Mouse (Mus musculus): ENCODE measurements around the gene Grik3. TPM values are rescaled to one million over a fixed set of nuclear protein-coding genes. Genes with fewer than 3 reads are reported as not detected.
A peak's percentile ranks its signal among the peaks of the same experiment; 100 is the strongest.

Gene Grik3
- total RNA-seq, 2 experiments from 2014 or later = 0.79 to 0.81 TPM

- DNase-seq (ENCODE audit: low spot score in 2 of 2) = no peak
Measured at GRCm38 (mm10) chr4:125491505-125492121, 1.1 kb downstream of the Grik3 start.

DNA sequence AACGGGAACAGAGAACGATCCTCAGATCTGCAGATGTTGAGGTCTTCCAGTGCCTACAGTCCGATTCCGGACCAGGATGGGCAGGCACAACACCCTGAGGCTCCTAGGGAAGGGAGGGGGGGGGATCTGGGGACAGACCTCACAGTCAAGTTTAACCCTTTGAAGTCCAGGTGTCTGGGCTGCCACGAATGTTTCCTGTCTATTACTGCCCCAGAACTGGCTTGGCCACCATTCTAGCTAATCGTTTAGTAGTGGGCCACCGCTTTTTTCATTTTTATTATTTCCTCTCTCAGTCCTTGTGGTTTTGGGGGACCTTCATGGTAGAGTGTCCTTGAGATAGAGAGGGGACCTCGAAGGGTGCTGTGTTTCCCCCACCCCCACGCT lies 1.6 kb downstream of the Grik3 start:
- DNase-seq (ENCODE audit: low spot score in 2 of 2) = no peak

DNA sequence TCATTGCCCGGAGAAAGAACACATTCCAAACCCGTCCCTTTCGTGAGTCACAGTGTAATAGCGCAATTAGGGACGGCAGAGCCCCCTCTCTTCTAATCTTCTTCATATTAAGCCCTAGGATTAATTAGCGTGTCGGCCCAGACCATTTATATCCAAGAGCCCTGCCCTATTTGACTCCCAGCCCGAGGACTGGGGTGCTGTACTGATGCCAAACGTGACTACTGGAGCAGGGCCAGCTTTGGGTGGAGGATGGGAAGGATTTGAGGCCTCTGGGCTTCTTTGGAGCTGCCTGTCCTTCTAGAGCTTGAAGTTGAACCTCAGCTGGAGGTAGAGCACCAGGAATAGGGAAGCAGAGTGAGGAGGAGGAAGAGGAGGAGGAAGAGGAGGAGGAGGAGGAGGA lies 2.2 kb downstream of the Grik3 start:
- no peak for DNase-seq (ENCODE audit: low spot score in 2 of 2)

GRCm38 (mm10) chr4:125493124-125493523 lies 2.6 kb downstream of the Grik3 start:
- no peak for DNase-seq (ENCODE audit: low spot score in 2 of 2)

GRCm38 (mm10) chr4:125495477-125495876 lies 5.0 kb downstream of the Grik3 start:
- no peak for DNase-seq (ENCODE audit: low spot score in 2 of 2)

GRCm38 (mm10) chr4:125497001-125497400 lies 6.5 kb downstream of the Grik3 start:
- no peak for DNase-seq (ENCODE audit: low spot score in 2 of 2)

DNA sequence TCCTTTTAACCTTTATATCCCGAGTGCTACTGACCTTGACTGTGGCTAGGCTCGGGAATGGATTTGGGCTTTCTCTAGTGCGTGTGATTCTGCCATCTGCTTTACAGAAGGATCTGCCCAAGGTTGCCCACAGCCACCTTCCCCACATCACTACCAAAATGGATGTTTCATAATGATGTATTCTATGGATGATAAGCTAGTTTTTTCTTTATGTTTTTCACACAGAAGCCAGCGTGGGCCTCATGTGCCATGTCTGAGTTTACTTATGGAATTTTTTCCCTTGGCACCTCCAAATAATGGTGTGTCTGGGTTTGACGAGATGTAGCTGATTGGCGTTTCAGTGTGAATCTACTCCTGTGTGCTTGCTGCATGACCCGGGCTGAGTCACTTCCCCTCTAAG lies 7.0 kb downstream of the Grik3 start:
- DNase-seq (ENCODE audit: low spot score in 2 of 2) = no peak

- no peak for DNase-seq (ENCODE audit: low spot score in 2 of 2)
Measured at GRCm38 (mm10) chr4:125498866-125499265, 8.4 kb downstream of the Grik3 start.

- peak in 1 of 2 experiments; percentile 19 for DNase-seq (ENCODE audit: low spot score in 2 of 2)
Measured at GRCm38 (mm10) chr4:125502861-125503260, 12.4 kb downstream of the Grik3 start.

- no peak for DNase-seq (ENCODE audit: low spot score in 2 of 2)
Measured at GRCm38 (mm10) chr4:125512434-125512833, 21.9 kb downstream of the Grik3 start.

GRCm38 (mm10) chr4:125515646-125516045 lies 25.1 kb downstream of the Grik3 start:
- DNase-seq (ENCODE audit: low spot score in 2 of 2) = no peak

- DNase-seq (ENCODE audit: low spot score in 2 of 2) = no peak
Measured at GRCm38 (mm10) chr4:125516612-125517011, 26.1 kb downstream of the Grik3 start.

DNA sequence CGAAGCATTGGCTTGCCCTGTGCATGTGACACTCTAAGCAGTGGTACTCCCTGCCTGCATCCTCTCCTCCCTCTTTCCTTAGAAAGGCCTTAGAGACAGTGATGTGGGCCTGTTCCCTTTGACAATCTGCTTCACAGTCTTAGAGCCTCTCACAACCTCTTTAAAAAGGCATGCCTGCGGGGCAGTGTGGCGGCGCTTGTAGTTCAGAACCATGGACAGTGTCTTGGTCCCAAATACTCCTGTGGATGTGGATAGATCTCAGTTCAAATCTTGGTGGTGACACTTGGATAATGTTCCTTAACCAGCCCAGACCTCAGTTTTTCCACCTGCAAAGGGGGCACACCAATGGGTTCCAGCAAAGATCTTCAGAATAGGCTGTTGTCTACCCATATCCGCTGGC lies 28.4 kb downstream of the Grik3 start:
- DNase-seq (ENCODE audit: low spot score in 2 of 2) = no peak

- no peak for DNase-seq (ENCODE audit: low spot score in 2 of 2)
Measured at GRCm38 (mm10) chr4:125522931-125523330, 32.4 kb downstream of the Grik3 start.

GRCm38 (mm10) chr4:125525266-125525665 lies 34.8 kb downstream of the Grik3 start:
- no peak for DNase-seq (ENCODE audit: low spot score in 2 of 2)

GRCm38 (mm10) chr4:125526425-125526824 lies 35.9 kb downstream of the Grik3 start:
- DNase-seq (ENCODE audit: low spot score in 2 of 2) = no peak

GRCm38 (mm10) chr4:125533965-125534364 lies 43.5 kb downstream of the Grik3 start:
- no peak for DNase-seq (ENCODE audit: low spot score in 2 of 2)

- no peak for DNase-seq (ENCODE audit: low spot score in 2 of 2)
Measured at GRCm38 (mm10) chr4:125534449-125534848, 43.9 kb downstream of the Grik3 start.

DNA sequence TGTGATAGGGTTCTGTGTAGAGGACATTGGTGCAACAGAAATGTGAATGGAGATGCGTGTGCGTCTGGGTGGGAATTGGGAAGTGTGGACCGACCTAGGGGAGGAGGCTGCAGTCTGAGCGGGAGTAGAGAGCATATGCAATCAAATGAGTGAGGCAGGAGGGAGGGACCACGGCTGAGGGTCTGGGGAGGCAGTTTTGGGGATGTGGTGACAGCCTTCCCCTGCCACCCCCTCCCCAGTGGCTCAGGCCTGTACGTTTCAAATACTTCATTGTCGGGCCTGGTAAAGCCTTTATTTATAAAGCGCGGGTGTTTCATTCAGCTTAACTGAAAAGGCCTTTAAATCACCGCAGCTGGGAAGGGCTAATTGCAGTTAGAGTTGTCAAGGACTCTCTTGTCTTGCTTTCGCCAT lies 44.5 kb downstream of the Grik3 start:
- DNase-seq (ENCODE audit: low spot score in 2 of 2) = no peak

DNA sequence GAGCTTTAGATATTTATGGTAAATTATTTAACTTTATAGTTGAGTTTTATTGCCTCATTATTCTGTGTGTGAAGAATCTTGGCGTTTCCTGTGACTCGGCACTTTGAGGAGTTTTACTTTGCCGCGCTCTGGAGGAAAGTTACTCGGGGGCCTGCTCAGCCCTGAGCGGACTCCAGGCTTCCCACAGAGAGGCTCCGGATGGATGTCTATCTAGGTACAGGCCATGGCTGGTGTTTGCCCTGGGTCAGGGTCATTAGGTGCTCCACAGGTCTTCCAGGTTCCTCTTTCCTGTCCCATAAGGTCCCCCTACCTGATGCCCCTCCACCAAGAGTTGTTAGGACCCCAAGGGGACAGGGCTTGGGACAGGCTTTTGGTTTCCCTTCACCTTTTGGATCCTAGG lies 45.0 kb downstream of the Grik3 start:
- DNase-seq (ENCODE audit: low spot score in 2 of 2) = no peak

DNA sequence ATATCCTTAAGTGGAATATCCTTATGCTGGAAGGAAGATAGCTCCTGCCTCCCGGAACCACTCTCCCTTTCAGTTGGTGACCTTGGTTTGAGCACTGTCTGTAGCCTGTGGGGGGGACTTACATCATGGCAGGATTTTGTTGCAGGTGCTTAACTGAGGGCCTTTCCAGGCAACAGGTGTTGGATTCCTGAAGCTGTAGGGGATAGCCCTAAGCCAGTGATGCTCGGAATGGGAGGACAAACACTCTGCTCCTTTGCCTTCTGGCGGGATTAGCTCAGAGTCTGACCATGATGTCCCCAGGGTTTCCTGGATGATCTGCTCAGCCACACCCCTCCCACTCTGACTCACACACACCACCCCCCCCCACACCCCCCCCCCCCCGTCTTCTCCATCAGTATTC lies 45.5 kb downstream of the Grik3 start:
- DNase-seq (ENCODE audit: low spot score in 2 of 2) = no peak

GRCm38 (mm10) chr4:125538301-125538965 lies 47.9 kb downstream of the Grik3 start:
- no peak for DNase-seq (ENCODE audit: low spot score in 2 of 2)

- no peak for DNase-seq (ENCODE audit: low spot score in 2 of 2)
Measured at GRCm38 (mm10) chr4:125539617-125540016, 49.1 kb downstream of the Grik3 start.
